Mouse (Mus musculus): ENCODE results near the gene Gm5148.

GRCm38 (mm10) chr3:37666291-37667118 lies 57.8 kb downstream of the Gm5148 start:
- TF ChIP-seq MAFK (IDR thresholded peaks at IDR 0.05; ENCODE audit: insufficient read depth, low read depth, low read length) (no peak), ZNF384 (IDR thresholded peaks at IDR 0.05; ENCODE audit: low read depth, low read length) (no peak), ZC3H11A (IDR thresholded peaks at IDR 0.05; ENCODE audit: borderline replicate concordance, low read depth, low read length) (no peak), HCFC1 (IDR thresholded peaks at IDR 0.05; ENCODE audit: borderline replicate concordance, insufficient read depth, low read length) (no peak), CHD2 (IDR thresholded peaks at IDR 0.05; ENCODE audit: low read depth, low read length) (no peak)
